Mouse (Mus musculus): ENCODE data around the gene Pik3ip1.

GRCm38 (mm10) chr11:3370162-3370561, 40.0 kb downstream of the Pik3ip1 start:
- TF ChIP-seq CTCF (IDR thresholded peaks at IDR 0.05; ENCODE audit: low read depth) = no peak
- no peak for TF ChIP-seq EP300 (IDR thresholded peaks at IDR 0.05; ENCODE audit: low read depth)
